Mouse (Mus musculus): ENCODE data around the gene Fam198a.

Gene Fam198a
- long read RNA-seq, experiment 1, partial matches to known transcripts: 1 of 2 reads
- long read RNA-seq, experiment 1, other reads (novel, unspliced or antisense): 1 of 2 reads
- long read RNA-seq, experiment 2, partial matches to known transcripts: 1 of 1 reads
- long read RNA-seq, experiment 2, other reads (novel, unspliced or antisense): 0 of 1 reads

GRCm38 (mm10) chr9:121950418-121951113 is at the start of gene Fam198a:
Gene Fam198a, plus strand, starts transcription at chr9:121950988.
- intact Hi-C loops (cut with DNase I): no loop called here

- intact Hi-C loops (cut with DNase I): no loop called here
Observed at GRCm38 (mm10) chr9:121901710-121902700, 48.8 kb upstream of the Fam198a start.

- intact Hi-C loops (cut with DNase I): no loop called here
Observed at GRCm38 (mm10) chr9:121903476-121904305, 47.1 kb upstream of the Fam198a start.

GRCm38 (mm10) chr9:121904319-121904718 is 46.5 kb upstream of the Fam198a start:
- intact Hi-C loops (cut with DNase I): no loop called here

- intact Hi-C loops (cut with DNase I): no loop called here
Observed at GRCm38 (mm10) chr9:121904946-121905345, 45.8 kb upstream of the Fam198a start.

GRCm38 (mm10) chr9:121905556-121906185 is 45.1 kb upstream of the Fam198a start:
- intact Hi-C loops (cut with DNase I): no loop called here

GRCm38 (mm10) chr9:121906456-121906855 is 44.3 kb upstream of the Fam198a start:
- intact Hi-C loops (cut with DNase I): no loop called here

- intact Hi-C loops (cut with DNase I): no loop called here
Observed at GRCm38 (mm10) chr9:121907356-121908070, 43.3 kb upstream of the Fam198a start.

- intact Hi-C loops (cut with DNase I): no loop called here
Observed at GRCm38 (mm10) chr9:121908321-121908720, 42.5 kb upstream of the Fam198a start.

- intact Hi-C loops (cut with DNase I): no loop called here
Observed at GRCm38 (mm10) chr9:121909635-121910034, 41.2 kb upstream of the Fam198a start.

GRCm38 (mm10) chr9:121911196-121911595 is 39.6 kb upstream of the Fam198a start:
- intact Hi-C loops (cut with DNase I): no loop called here

- intact Hi-C loops (cut with DNase I): no loop called here
Observed at GRCm38 (mm10) chr9:121912786-121913185, 38.0 kb upstream of the Fam198a start.

GRCm38 (mm10) chr9:121914226-121914757 is 36.5 kb upstream of the Fam198a start:
- intact Hi-C loops (cut with DNase I): no loop called here

- intact Hi-C loops (cut with DNase I): no loop called here
Observed at GRCm38 (mm10) chr9:121915056-121915455, 35.7 kb upstream of the Fam198a start.

GRCm38 (mm10) chr9:121916102-121916501 is 34.7 kb upstream of the Fam198a start, which contains the start of gene Cyp8b1:
Gene Cyp8b1, minus strand, starts transcription at chr9:121916305.
- intact Hi-C loops (cut with DNase I): no loop called here

- intact Hi-C loops (cut with DNase I): no loop called here
Observed at GRCm38 (mm10) chr9:121919027-121919501, 31.7 kb upstream of the Fam198a start.

- intact Hi-C loops (cut with DNase I): no loop called here
Observed at GRCm38 (mm10) chr9:121923443-121923842, 27.3 kb upstream of the Fam198a start.

- intact Hi-C loops (cut with DNase I): no loop called here
Observed at GRCm38 (mm10) chr9:121923906-121924305, 26.9 kb upstream of the Fam198a start.

- intact Hi-C loops (cut with DNase I): loop anchor here (5.0 kb wide), 1 partner anchor 43 kb away; no protein-coding TSS in a partner anchor
Observed at GRCm38 (mm10) chr9:121924901-121925560, 25.8 kb upstream of the Fam198a start.

All from adrenal gland (tissue).